In the genomic region with DNA sequence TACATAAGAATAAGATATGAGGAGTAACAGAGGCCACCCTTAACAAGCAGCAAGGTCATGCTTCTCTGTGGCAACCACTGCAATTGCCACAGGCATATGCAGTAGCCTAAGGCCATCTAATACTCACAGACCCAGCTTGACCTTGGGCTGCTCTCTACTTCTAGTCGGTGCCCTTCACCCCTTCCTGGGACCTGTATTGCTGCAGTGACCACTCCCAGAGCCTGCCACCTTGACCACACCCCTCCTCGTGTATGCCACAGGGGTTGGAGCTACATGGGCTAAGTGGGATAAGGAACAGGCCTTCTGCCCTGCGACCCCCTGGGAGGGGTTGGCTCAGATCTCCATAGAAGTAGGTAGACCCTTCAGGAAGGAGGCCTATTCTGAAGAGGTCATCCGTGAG, we compare ENCODE assay signal across 10 mouse cellular contexts. TPM values are rescaled to one million over a fixed set of nuclear protein-coding genes. Genes with fewer than 3 reads are reported as not detected.
DNase-seq lines count a peak whose midpoint lies in the region; ATAC-seq lines count a peak whose summit lies in the region.
"Had no signal": no experiment of that assay in that cellular context is flagged by ENCODE, and none has a peak within 500 bp of the region (broad histone marks: within the 10 kb centered on the region; RNA-seq: fewer than 3 reads in every experiment).

No protein-coding gene starts in this region.

- no peak overlapping the region for H3K9ac ChIP-seq in neural tube, embryonic 15.5 days (replicated peaks)

- H3K27me3 ChIP-seq in neural tube, embryonic 15.5 days (replicated peaks) = no peaks in the 10 kb centered on the region
- H3K27me3 ChIP-seq: liver, embryonic 13.5 days had no signal

- no peak overlapping the region for H3K4me2 ChIP-seq in neural tube, embryonic 15.5 days

- no peak for ATAC-seq in neural tube, embryonic 15.5 days (ENCODE audit: low FRiP score)

- WGBS in neural tube, embryonic 15.5 days = 83% methylated on average over 4 of the region's 4 CpGs

- H3K27ac ChIP-seq in neural tube, embryonic 15.5 days (replicated peaks) = no peak overlapping the region

- no peaks in the 10 kb centered on the region for H3K36me3 ChIP-seq in neural tube, embryonic 15.5 days
- H3K36me3 ChIP-seq: liver, embryonic 13.5 days had no signal

- H3K4me1 ChIP-seq in neural tube, embryonic 15.5 days = peaks cover 22% of the 10 kb centered on the region

- H3K4me3 ChIP-seq in neural tube, embryonic 15.5 days (replicated peaks) = no peak overlapping the region
- H3K4me3 ChIP-seq: liver, embryonic 13.5 days had no signal

- intact Hi-C loops in left cerebral cortex, postnatal 36 days (cut with DNase I) = loop anchor here (5.0 kb wide), 2 partner anchors 40 to 90 kb away; no protein-coding TSS in a partner anchor

- no peaks in the 10 kb centered on the region for H3K9me3 ChIP-seq in neural tube, embryonic 15.5 days (replicated peaks)
- H3K9me3 ChIP-seq: liver, embryonic 13.5 days had no signal

- peak; percentile 31 to 42 for DNase-seq in cerebellum, postnatal 10 days
- DNase-seq in cerebellum, adult 8-10 months = no peak
- peak; percentile 30 to 65 for DNase-seq in kidney, postnatal 25 days
- no peak for DNase-seq in kidney, postnatal 14 days
- DNase-seq in thymus, postnatal 14 days = peak; percentile 30
- DNase-seq in thymus, postnatal 25 days = no peak
- DNase-seq in left cerebral cortex, postnatal 36 days (ENCODE audit: low spot score in 2 of 2) = no peak
- DNase-seq: kidney, postnatal 10 days; liver, embryonic 13.5 days had no signal

RNA-seq across cellular contexts. Expression of a gene that starts 52.5 kb away (rescaled TPM):
- total RNA-seq in left cerebral cortex, postnatal 36 days (2021) = 10 to 100 TPM; 82.3 to 89.2 TPM
- 23.1 and 28.4 TPM in 2 replicates for polyA plus RNA-seq in neural tube, embryonic 15.5 days (2015; fragmentation: Nextera tagmentation; extraction: Ambion mirVana)

RNA-seq across cellular contexts. Expression of a gene that starts 55.3 kb away (rescaled TPM):
- 100 to 1,000 TPM; 269 to 279 TPM for total RNA-seq in left cerebral cortex, postnatal 36 days (2021)
- 77.4 and 77.6 TPM in 2 replicates for polyA plus RNA-seq in neural tube, embryonic 15.5 days (2015; fragmentation: Nextera tagmentation; extraction: Ambion mirVana)

Comparison
In these comparisons a context has a peak if more than half of its experiments do, and no peak if none do; other contexts are left out.
1. DNase-seq: peak in cerebellum, postnatal 10 days (2 of 2), kidney, postnatal 25 days (2 of 2) and thymus, postnatal 14 days (single experiment); none in cerebellum, adult 8-10 months (single experiment), kidney, postnatal 14 days (single experiment), thymus, postnatal 25 days (single experiment) and left cerebral cortex, postnatal 36 days (0 of 2).